ENCODE assay signal across 14 mouse cellular contexts in the genomic region with DNA sequence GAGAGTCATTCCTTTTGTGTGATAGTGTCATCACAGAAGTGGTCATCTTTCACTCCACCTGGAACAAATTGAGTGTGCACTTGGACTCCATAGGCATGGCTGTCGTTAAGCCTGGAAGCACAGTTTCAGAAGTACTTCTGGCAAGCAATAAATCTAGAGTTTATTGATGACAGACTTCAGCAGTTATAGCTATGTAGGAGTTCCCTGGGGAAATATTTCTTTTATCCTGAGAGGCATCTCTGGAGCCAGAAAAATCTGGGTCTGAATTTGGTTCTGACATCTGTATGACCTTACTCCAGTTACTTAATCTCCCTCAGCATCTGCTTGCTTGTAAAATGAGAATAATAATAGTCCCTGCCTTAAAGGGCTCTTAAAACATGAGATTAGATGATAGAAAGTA.
"Had no signal": no experiment of that assay in that cellular context is flagged by ENCODE, and none has a peak within 500 bp of the region (broad histone marks: within the 10 kb centered on the region; RNA-seq: fewer than 3 reads in every experiment).

No protein-coding gene starts in this region.

- H3K4me1 ChIP-seq: liver, embryonic 13.5 days; lung, embryonic 15.5 days; midbrain, embryonic 12.5 days; neural tube, embryonic 13.5 days had no signal

- H3K4me3 ChIP-seq: layer of hippocampus, adult 2 months; liver, embryonic 13.5 days; lung, embryonic 15.5 days; megakaryocyte, embryonic 14.5 days; midbrain, embryonic 12.5 days; neural tube, embryonic 13.5 days had no signal

- H3K27ac ChIP-seq: layer of hippocampus, adult 2 months; liver, embryonic 13.5 days; lung, embryonic 15.5 days; macrophage; midbrain, embryonic 12.5 days; neural tube, embryonic 13.5 days had no signal

- H3K36me3 ChIP-seq: liver, embryonic 13.5 days; lung, embryonic 15.5 days; midbrain, embryonic 12.5 days; neural tube, embryonic 13.5 days had no signal

- DNase-seq: kidney, adult 2 months; kidney, postnatal 36 days; liver; liver, embryonic 13.5 days; liver, postnatal 0 days; lung, postnatal 14 days; retina, postnatal 1 day; thymus, postnatal 14 days had no signal

- H3K27me3 ChIP-seq: liver, embryonic 13.5 days; lung, embryonic 15.5 days; megakaryocyte, embryonic 14.5 days; midbrain, embryonic 12.5 days; neural tube, embryonic 13.5 days had no signal
